Mouse (Mus musculus) thymus, postnatal 10 days (tissue): ENCODE measurements around the gene Tmem81.
"Not testable (repeated sequence)": the region's sequence is repeated elsewhere in the genome, so short reads cannot be mapped to it uniquely, and the experiment has no call there.

Experiments
- DNase-seq, 2 experiments: peaks; one replicate each; pipeline ENCODE4 v3.0.0; 2021; ENCODE audit warnings: low spot score in 2 of 2

Gene Tmem81

GRCm38 (mm10) chr1:132506058-132506457 is at the start of gene Tmem81:
TSS of gene Tmem81 (plus strand) at chr1:132506230.
- no peak for DNase-seq

GRCm38 (mm10) chr1:132464651-132465050 is 41.4 kb upstream of the Tmem81 start:
- DNase-seq = no peak

GRCm38 (mm10) chr1:132468926-132469325 is 37.1 kb upstream of the Tmem81 start:
- no peak for DNase-seq

- DNase-seq = no peak
These were observed 36.5 kb upstream of the Tmem81 start for GRCm38 (mm10) chr1:132469519-132469918.

GRCm38 (mm10) chr1:132470031-132470430 is 36.0 kb upstream of the Tmem81 start:
- not testable (repeated sequence) for DNase-seq

- DNase-seq = no peak
These were observed 35.0 kb upstream of the Tmem81 start for GRCm38 (mm10) chr1:132471032-132471431.

GRCm38 (mm10) chr1:132471499-132471898 is 34.5 kb upstream of the Tmem81 start:
- no peak for DNase-seq

GRCm38 (mm10) chr1:132472537-132472936 is 33.5 kb upstream of the Tmem81 start:
- no peak for DNase-seq

- no peak for DNase-seq
These were observed 31.5 kb upstream of the Tmem81 start for GRCm38 (mm10) chr1:132474496-132474895.

GRCm38 (mm10) chr1:132476575-132476927 is 29.5 kb upstream of the Tmem81 start:
- no peak for DNase-seq

GRCm38 (mm10) chr1:132476928-132477691 is 28.9 kb upstream of the Tmem81 start, which contains the start of gene Rbbp5:
TSS of gene Rbbp5 (plus strand) at chr1:132477365.
- DNase-seq = peak; percentile 76 to 87

- DNase-seq = no peak
These were observed 26.6 kb upstream of the Tmem81 start for GRCm38 (mm10) chr1:132479438-132479837.

- DNase-seq = no peak
These were observed 24.4 kb upstream of the Tmem81 start for GRCm38 (mm10) chr1:132481619-132482018.

GRCm38 (mm10) chr1:132483234-132483633 is 22.8 kb upstream of the Tmem81 start:
- DNase-seq = no peak

GRCm38 (mm10) chr1:132483759-132484158 is 22.3 kb upstream of the Tmem81 start:
- no peak for DNase-seq

GRCm38 (mm10) chr1:132500535-132500934 is 5.5 kb upstream of the Tmem81 start:
- DNase-seq = no peak

GRCm38 (mm10) chr1:132505155-132505554 is 875 bp upstream of the Tmem81 start:
- DNase-seq = no peak

- no peak for DNase-seq
These were observed 626 bp downstream of the Tmem81 start for GRCm38 (mm10) chr1:132506656-132507055.

GRCm38 (mm10) chr1:132509771-132510170 is 3.7 kb downstream of the Tmem81 start:
- DNase-seq = no peak

- no peak for DNase-seq
These were observed 5.5 kb downstream of the Tmem81 start for GRCm38 (mm10) chr1:132511521-132511920.

- DNase-seq = no peak
These were observed 6.1 kb downstream of the Tmem81 start for GRCm38 (mm10) chr1:132512106-132512505.

- DNase-seq = no peak
These were observed 9.3 kb downstream of the Tmem81 start for GRCm38 (mm10) chr1:132515339-132515738.

- DNase-seq = no peak
These were observed 10.7 kb downstream of the Tmem81 start for GRCm38 (mm10) chr1:132516776-132517175.

- no peak for DNase-seq
These were observed 12.6 kb downstream of the Tmem81 start for GRCm38 (mm10) chr1:132518621-132519020.
